Mouse (Mus musculus) lung, postnatal 0 days (tissue): ENCODE results near the gene Abca8a. TPM values are rescaled to one million over a fixed set of nuclear protein-coding genes. Genes with fewer than 3 reads are reported as not detected.

ENCODE experiments used
- ATAC-seq: fragments of 200-750 bp; cut with Nextera tagmentation; 2 replicates; pipeline ENCODE4 v1.8.0; 2017; ENCODE audit warnings: moderate library complexity
- DNase-seq: peaks from one replicate; pipeline ENCODE4 v3.0.0-alpha.2; 2016; ENCODE audit warnings: low spot score
- H3K27ac ChIP-seq: fragments of 300-500 bp; sonication (generic); 2 replicates; pipeline ENCODE4 v1.5.1; 2014; ENCODE audit warnings: antibody characterized with exemption, mild to moderate bottlenecking, low read length, mixed read lengths
- H3K27me3 ChIP-seq: fragments of 300-500 bp; sonication (generic); replicated peaks from 2 replicates; pipeline ENCODE4 v1.6.1; 2014; ENCODE audit warnings: low read length, mixed read lengths; ENCODE audit not compliant: insufficient read depth
- H3K36me3 ChIP-seq: fragments of 300-500 bp; sonication (generic); 2 replicates; pipeline ENCODE4 v1.6.1; 2014; ENCODE audit warnings: low read length, mixed read lengths; ENCODE audit not compliant: insufficient read depth
- H3K4me1 ChIP-seq: fragments of 300-500 bp; sonication (generic); 2 replicates; pipeline ENCODE4 v1.6.1; 2014; ENCODE audit warnings: antibody characterized with exemption, low read depth, low read length, mixed read lengths; ENCODE audit not compliant: insufficient read depth
- H3K4me2 ChIP-seq: fragments of 300-500 bp; sonication (generic); replicated peaks from 2 replicates; pipeline ENCODE4 v1.6.1; 2014; ENCODE audit warnings: low read depth, mild to moderate bottlenecking, low read length, moderate library complexity, mixed read lengths
- H3K4me3 ChIP-seq: fragments of 300-500 bp; sonication (generic); 2 replicates; pipeline ENCODE4 v1.5.1; 2014; ENCODE audit warnings: low read depth, low read length
- H3K9ac ChIP-seq: fragments of 300-500 bp; sonication (generic); replicated peaks from 2 replicates; pipeline ENCODE4 v1.6.1; 2014; ENCODE audit warnings: low read depth, mild to moderate bottlenecking
- H3K9me3 ChIP-seq: fragments of 300-500 bp; sonication (generic); 2 replicates; pipeline ENCODE4 v1.6.1; 2016; ENCODE audit warnings: low read length, mixed read lengths
- CTCF ChIP-seq: IDR thresholded peaks from 2 replicates; pipeline ENCODE4 v1.5.1; 2016; ENCODE audit warnings: antibody characterized with exemption, mild to moderate bottlenecking
- EP300 ChIP-seq: IDR thresholded peaks from 2 replicates; pipeline ENCODE4 v1.6.1; 2016; ENCODE audit warnings: antibody characterized with exemption, mild to moderate bottlenecking, control low read depth
- WGBS: fragments of 180-500 bp; shearing (Covaris S2); extraction: QIAGEN DNeasy Blood & Tissue Kit; methylation state at CpG from one replicate; pipeline ENCODE4 v1.1.7; 2014; 5-methylcytosine and 5-hydroxymethylcytosine counted together
- polyA plus RNA-seq: library from polyadenylated mRNA; unstranded; fragments of >200 nt; fragmentation: Nextera tagmentation; extraction: Ambion mirVana; gene quantifications from 2 replicates; pipeline ENCODE4 v1.2.1, GENCODE M21; 2015

Gene Abca8a
- polyA plus RNA-seq, 1 experiment from 2014 or later, result 7.6 TPM

- no peaks in the 10 kb centered on the region for H3K36me3 ChIP-seq
- peak overlapping the region; percentile 15; the same call in 1 of the 2 replicates for H3K4me2 ChIP-seq
- H3K9me3 ChIP-seq, result no peaks in the 10 kb centered on the region
- peak; percentile 49 for DNase-seq
- TF ChIP-seq EP300 (no peak), CTCF (peak; percentile 26)
- no peaks in the 10 kb centered on the region for H3K4me1 ChIP-seq
- H3K9ac ChIP-seq, result no peak overlapping the region
- H3K27ac ChIP-seq, result no peak overlapping the region
- 0 out of 2 replicates have a peak overlapping the region, but pooled peaks have one; percentile 3 for H3K4me3 ChIP-seq
- no peak for ATAC-seq
- no peaks in the 10 kb centered on the region for H3K27me3 ChIP-seq
- WGBS, result 48% methylated on average over 7 of the region's 7 CpGs
Observed at GRCm38 (mm10) chr11:110094846-110095380, 865 bp downstream of the Abca8a start.

DNA sequence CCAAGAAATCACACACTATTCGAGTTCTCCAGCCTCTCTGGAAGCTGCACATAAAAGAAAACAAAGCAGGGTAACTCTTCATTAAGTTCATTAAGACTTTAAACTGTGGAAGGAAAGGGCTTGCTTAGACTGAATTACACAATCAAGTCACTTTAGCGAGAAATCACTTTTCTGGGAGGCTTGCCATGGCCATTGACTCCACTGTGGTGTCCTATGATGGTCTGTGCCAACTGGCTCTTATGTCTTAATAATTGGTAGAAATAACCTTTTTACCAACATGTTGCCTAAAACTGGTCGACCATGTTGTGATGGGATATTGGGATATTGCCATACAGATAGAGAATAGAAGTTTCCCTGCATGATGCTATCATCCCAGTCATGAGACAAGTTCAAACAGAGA, 1.5 kb downstream of the Abca8a start:
- H3K9ac ChIP-seq, result no peak overlapping the region
- TF ChIP-seq CTCF (no peak), EP300 (no peak)
- H3K36me3 ChIP-seq, result no peaks in the 10 kb centered on the region
- WGBS, result 46% methylated on average over 3 of the region's 3 CpGs
- ATAC-seq, result no peak
- H3K4me2 ChIP-seq, result no peak overlapping the region; the same call in 1 of the 2 replicates
- no peaks in the 10 kb centered on the region for H3K9me3 ChIP-seq
- H3K27me3 ChIP-seq, result no peaks in the 10 kb centered on the region
- H3K4me1 ChIP-seq, result no peaks in the 10 kb centered on the region
- H3K4me3 ChIP-seq, result no peak overlapping the region
- peak; percentile 61 for DNase-seq
- H3K27ac ChIP-seq, result no peak overlapping the region

GRCm38 (mm10) chr11:110091328-110091727, 4.5 kb downstream of the Abca8a start:
- Histone ChIP-seq H3K4me1 (no peaks in the 10 kb centered on the region), H3K9ac (no peak overlapping the region), H3K4me2 (no peak overlapping the region), H3K36me3 (no peaks in the 10 kb centered on the region), H3K9me3 (no peaks in the 10 kb centered on the region), H3K27ac (no peak overlapping the region), H3K4me3 (no peak overlapping the region), H3K27me3 (no peaks in the 10 kb centered on the region)
- ATAC-seq (no peak), DNase-seq (peak; percentile 16)
- TF ChIP-seq CTCF (no peak), EP300 (no peak)
- WGBS, result 53% methylated on average over 2 of the region's 2 CpGs

- no peaks in the 10 kb centered on the region for H3K9me3 ChIP-seq
- DNase-seq (no peak), ATAC-seq (no peak)
- H3K4me3 ChIP-seq, result no peak overlapping the region
- TF ChIP-seq EP300, result no peak
- TF ChIP-seq CTCF, result no peak
- H3K27ac ChIP-seq, result no peak overlapping the region
- no peaks in the 10 kb centered on the region for H3K27me3 ChIP-seq
- WGBS, result 68% methylated on average over 3 of the region's 3 CpGs
- no peak overlapping the region for H3K4me2 ChIP-seq
- H3K9ac ChIP-seq, result no peak overlapping the region
- H3K36me3 ChIP-seq, result no peaks in the 10 kb centered on the region
- no peaks in the 10 kb centered on the region for H3K4me1 ChIP-seq
Observed at GRCm38 (mm10) chr11:110072158-110072557, 23.6 kb downstream of the Abca8a start.

GRCm38 (mm10) chr11:110061032-110061431, 34.7 kb downstream of the Abca8a start:
- no peak overlapping the region for H3K4me2 ChIP-seq
- ATAC-seq (no peak), DNase-seq (no peak)
- WGBS, result 47% methylated on average over 4 of the region's 4 CpGs
- no peaks in the 10 kb centered on the region for H3K9me3 ChIP-seq
- H3K4me3 ChIP-seq, result no peak overlapping the region
- no peak overlapping the region for H3K27ac ChIP-seq
- TF ChIP-seq CTCF, result no peak
- TF ChIP-seq EP300, result no peak
- H3K27me3 ChIP-seq, result no peaks in the 10 kb centered on the region
- H3K4me1 ChIP-seq, result no peaks in the 10 kb centered on the region
- H3K36me3 ChIP-seq, result no peaks in the 10 kb centered on the region
- no peak overlapping the region for H3K9ac ChIP-seq

- no peak for DNase-seq
- no peak for ATAC-seq
- no peaks in the 10 kb centered on the region for H3K36me3 ChIP-seq
- WGBS, result 58% methylated on average over 2 of the region's 2 CpGs
- no peak overlapping the region for H3K4me2 ChIP-seq
- H3K4me3 ChIP-seq, result no peak overlapping the region
- no peaks in the 10 kb centered on the region for H3K9me3 ChIP-seq
- TF ChIP-seq CTCF (no peak), EP300 (no peak)
- H3K4me1 ChIP-seq, result no peaks in the 10 kb centered on the region
- H3K27ac ChIP-seq, result no peak overlapping the region
- no peak overlapping the region for H3K9ac ChIP-seq
- H3K27me3 ChIP-seq, result no peaks in the 10 kb centered on the region
Observed at GRCm38 (mm10) chr11:110060127-110060526, 35.7 kb downstream of the Abca8a start.

GRCm38 (mm10) chr11:110053681-110054080, 42.1 kb downstream of the Abca8a start:
- Histone ChIP-seq H3K4me3 (no peak overlapping the region), H3K4me2 (no peak overlapping the region), H3K9me3 (no peaks in the 10 kb centered on the region), H3K9ac (no peak overlapping the region), H3K27me3 (no peaks in the 10 kb centered on the region), H3K27ac (no peak overlapping the region), H3K36me3 (no peaks in the 10 kb centered on the region), H3K4me1 (no peaks in the 10 kb centered on the region)
- WGBS, result 44% methylated on average over 3 of the region's 3 CpGs
- TF ChIP-seq EP300, result no peak
- no peak for TF ChIP-seq CTCF
- ATAC-seq (no peak), DNase-seq (no peak)
